Mouse (Mus musculus): Measurements from ENCODE around the gene Rnf44.

- TF ChIP-seq CTCF (IDR thresholded peaks at IDR 0.05; ENCODE audit: low read depth, low read length) (no peak), EP300 (IDR thresholded peaks at IDR 0.05; ENCODE audit: insufficient read depth, low read depth, low read length) (no peak), POLR2A (IDR thresholded peaks at IDR 0.05; ENCODE audit: insufficient read depth, low read length) (no peak)
Observed at GRCm38 (mm10) chr13:54635011-54635410, 58.7 kb downstream of the Rnf44 start.
